Mouse (Mus musculus) frontal cortex, postnatal 36 days (tissue): ENCODE measurements around the gene Tatdn3.
"Not testable (repeated sequence)": the region's sequence is repeated elsewhere in the genome, so short reads cannot be mapped to it uniquely, and the experiment has no call there.

ENCODE experiments used
- DNase-seq, 2 experiments: peaks; one replicate each; pipeline ENCODE4 v3.0.0; 2022; ENCODE audit warnings: low spot score in 2 of 2

The Tatdn3 gene

GRCm38 (mm10) chr1:191035649-191036048, 27.1 kb downstream of the Tatdn3 start:
- no peak for DNase-seq

- DNase-seq, result not testable (repeated sequence)
Observed at GRCm38 (mm10) chr1:191030922-191031425, 31.8 kb downstream of the Tatdn3 start.

DNA sequence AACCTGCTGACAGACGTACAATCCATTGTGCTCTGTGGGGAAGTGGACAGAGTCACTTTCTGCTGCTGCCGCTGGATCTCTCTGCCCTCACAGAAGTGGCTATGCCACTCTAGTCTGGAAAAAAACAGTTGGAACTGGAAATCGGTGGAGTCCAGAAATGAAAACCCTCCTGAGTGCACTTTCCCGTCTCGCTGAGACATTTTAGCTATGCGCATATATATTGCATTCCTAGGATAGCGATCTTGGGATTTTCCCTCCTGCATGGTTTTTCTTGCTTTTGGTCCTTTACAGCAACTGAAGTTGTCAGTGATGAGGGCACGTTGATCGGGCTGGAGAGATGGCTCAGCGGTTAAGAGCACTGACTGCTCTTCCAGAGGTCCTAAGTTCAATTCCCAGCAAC, 32.5 kb downstream of the Tatdn3 start:
- DNase-seq, result no peak

- DNase-seq, result peak; percentile 98 to 99
Observed at GRCm38 (mm10) chr1:191026021-191026713, 36.6 kb downstream of the Tatdn3 start, which contains the start of gene Flvcr1. Gene Flvcr1 (minus strand): TSS chr1:191026158.

GRCm38 (mm10) chr1:191025016-191026012, 37.4 kb downstream of the Tatdn3 start:
- peak; percentile 50 to 55 for DNase-seq

DNA sequence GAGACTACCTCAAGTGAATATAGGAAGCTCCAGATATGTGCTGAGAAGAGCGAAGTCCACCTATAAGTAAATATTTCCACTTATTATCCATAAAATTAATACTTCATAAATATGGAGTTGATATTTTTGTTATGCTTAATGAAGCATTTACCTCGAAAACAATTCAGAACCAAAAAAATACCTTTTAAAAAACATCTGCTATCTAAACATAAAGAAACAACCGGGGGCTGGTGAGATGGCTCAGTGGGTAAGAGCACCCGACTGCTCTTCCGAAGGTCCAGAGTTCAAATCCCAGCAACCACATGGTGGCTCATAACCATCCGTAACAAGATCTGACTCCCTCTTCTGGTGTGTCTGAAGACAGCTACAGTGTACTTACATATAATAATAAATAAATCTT, 38.9 kb downstream of the Tatdn3 start:
- not testable (repeated sequence) for DNase-seq

DNA sequence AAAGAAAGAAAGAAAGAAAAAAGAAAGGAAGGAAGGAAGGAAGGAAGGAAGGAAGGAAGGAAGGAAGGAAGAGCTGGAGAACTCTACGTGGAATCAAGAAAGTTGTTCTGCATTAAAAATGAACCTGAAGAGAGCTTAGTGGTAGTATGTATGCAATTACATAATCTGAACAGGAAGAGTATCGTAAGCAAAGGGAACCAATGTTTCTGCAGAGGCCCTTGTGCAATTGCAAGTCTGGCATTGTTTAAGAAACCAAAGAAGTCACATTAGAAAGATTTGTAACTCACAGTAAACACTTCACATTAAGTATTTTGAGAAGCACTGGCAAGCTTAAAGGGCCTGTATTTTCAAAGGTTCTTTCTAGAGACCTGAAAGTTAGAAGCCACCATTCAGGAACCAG, 39.6 kb downstream of the Tatdn3 start:
- no peak for DNase-seq

DNA sequence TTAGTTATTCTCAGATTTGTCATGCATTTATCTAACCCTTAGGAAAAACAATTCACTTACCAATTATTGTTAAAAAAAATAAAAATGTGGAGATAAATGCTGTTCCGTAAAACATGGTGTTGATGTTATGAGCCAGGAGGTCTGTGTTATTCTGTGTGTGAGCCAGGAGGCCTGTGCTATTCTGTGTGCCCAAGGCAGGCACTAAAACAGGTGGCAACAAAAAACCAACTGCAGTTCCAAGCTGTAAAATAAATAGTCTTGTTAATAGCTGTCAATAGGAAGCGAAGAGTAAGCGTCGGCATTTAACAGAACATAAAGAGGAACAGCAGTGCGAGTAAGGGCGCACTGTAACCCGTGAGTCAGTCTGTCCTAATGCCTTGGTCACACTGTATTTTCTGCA, 41.7 kb downstream of the Tatdn3 start:
- no peak for DNase-seq

DNA sequence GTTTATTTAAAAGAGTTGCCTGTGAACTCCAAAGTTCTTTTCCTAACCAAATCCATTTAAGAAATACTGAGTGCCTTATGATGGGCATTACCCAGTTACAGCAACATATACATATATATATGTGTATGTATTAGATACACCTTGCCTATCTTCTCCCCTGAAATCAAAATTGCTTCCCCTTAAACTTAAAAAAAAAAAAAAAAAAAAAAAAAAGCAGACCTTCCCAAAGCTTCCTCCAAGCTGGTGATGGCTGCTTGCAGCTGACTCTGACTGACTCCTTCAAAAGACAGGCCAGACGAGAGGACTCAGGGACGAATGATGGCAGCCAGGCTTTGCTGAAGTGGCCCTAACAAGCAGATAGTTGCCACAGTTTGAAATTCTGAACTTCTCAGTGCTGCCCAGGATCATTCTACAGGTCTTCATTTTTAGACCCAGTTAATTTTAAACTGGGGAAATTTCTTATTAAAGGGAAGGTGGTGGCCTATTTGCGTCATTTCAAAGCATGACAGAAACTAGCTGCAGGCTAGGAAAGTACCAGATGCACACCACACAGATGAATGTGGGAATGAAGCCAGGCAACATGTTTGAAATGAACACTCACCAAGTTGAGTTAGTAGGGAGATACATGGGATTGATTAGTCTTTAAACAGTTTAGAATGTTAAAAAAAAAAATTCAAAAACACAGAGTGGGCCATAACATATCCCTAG, 42.4 kb downstream of the Tatdn3 start:
- DNase-seq, result no peak

DNA sequence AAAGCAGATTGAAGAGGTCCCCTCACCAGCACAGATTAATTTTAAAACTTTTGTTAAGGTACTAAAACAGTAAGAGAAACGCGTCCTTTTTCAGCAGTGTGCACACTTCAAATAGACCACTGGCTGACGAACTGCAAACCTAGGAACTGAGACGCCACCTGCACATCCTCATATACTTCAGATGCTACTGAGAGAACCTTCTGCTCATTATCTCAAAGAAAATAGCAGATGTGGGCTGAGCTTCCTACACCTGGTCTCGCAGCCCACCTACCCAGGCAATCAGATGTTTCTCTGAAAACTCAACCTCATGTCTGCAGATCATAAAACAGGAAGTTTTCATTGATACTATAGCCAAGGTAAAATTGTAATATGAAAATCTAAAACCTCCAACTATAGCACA, 42.9 kb downstream of the Tatdn3 start:
- DNase-seq, result no peak

DNA sequence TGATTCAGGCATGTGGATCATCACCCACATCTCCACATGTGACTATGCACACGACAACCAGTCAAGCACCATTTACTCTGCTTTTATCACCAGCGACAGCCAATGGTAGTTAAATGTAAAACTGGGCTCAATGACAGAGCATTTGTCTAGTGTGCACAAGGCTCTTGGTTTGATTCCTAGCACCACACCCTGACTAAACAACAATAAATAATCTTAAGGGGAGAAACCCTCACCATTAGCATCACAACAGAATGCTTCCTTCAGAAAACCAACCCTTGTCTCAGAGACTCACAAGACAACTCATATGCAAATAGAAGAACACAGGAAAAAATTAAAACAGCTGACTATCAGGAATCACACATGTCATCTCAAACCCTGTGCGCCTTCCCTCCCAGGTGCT, 48.5 kb downstream of the Tatdn3 start:
- no peak for DNase-seq

DNA sequence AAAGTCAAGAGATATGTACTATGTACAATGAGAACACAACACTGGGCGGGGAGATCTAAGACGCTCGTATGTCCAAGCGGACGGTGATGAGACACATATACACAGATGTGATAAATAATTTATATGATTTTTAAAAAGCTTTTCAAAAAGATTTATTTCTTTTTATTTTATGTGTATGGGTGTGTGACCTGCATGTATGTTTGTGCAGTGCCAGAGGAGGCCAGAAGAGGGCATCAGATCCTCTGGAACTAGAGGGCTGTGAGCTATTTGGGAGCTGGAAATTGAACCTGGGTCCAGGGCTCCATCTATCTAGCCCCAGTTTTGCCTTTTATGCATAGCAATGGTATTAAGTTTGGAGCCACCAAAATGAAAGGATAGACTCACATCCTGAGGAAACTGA, 54.0 kb downstream of the Tatdn3 start:
- DNase-seq, result no peak

GRCm38 (mm10) chr1:191002201-191002600, 60.5 kb downstream of the Tatdn3 start:
- DNase-seq, result no peak

- DNase-seq, result no peak
Observed at GRCm38 (mm10) chr1:191000686-191001085, 62.0 kb downstream of the Tatdn3 start.

- DNase-seq, result no peak
Observed at GRCm38 (mm10) chr1:190998027-190998426, 64.7 kb downstream of the Tatdn3 start.

GRCm38 (mm10) chr1:190996346-190996877, 66.3 kb downstream of the Tatdn3 start:
- no peak for DNase-seq
